Mouse (Mus musculus) CH12.LX (cell line): ENCODE measurements around the gene Npcd.

Source experiments
- CTCF ChIP-seq, 2 experiments: IDR thresholded peaks in 1 of 2; conservative IDR thresholded peaks in 1 of 2; 2 replicates each; pipeline ENCODE4 v1.5.1; 2011 to 2012; ENCODE audit warnings: low read depth in 2 of 2, low read length in 2 of 2, improper control_type of control experiment in 1 of 2, inconsistent platforms in 1 of 2, mild to moderate bottlenecking in 1 of 2, moderate library complexity in 1 of 2
- EP300 ChIP-seq: IDR thresholded peaks from 2 replicates; pipeline ENCODE4 v1.6.1; 2011; ENCODE audit warnings: low read length, improper control_type of control experiment
- GABPA ChIP-seq: IDR thresholded peaks from 2 replicates; pipeline ENCODE4 v1.6.1; 2012; ENCODE audit warnings: low read depth, low read length, improper control_type of control experiment, inconsistent platforms; ENCODE audit not compliant: insufficient replicate concordance
- KAT2A ChIP-seq: IDR thresholded peaks from 2 replicates; pipeline ENCODE4 v1.6.1; 2012; ENCODE audit warnings: low read length, improper control_type of control experiment, inconsistent platforms; ENCODE audit not compliant: insufficient replicate concordance
- MAZ ChIP-seq: IDR thresholded peaks from 2 replicates; pipeline ENCODE4 v1.6.1; 2012; ENCODE audit warnings: low read depth, mild to moderate bottlenecking, inconsistent platforms, low read length, improper control_type of control experiment, moderate library complexity
- MXI1 ChIP-seq: IDR thresholded peaks from 2 replicates; pipeline ENCODE4 v1.6.1; 2011; ENCODE audit warnings: mild to moderate bottlenecking, low read depth, low read length, improper control_type of control experiment
- POLR2A ChIP-seq: IDR thresholded peaks from 2 replicates; pipeline ENCODE4 v1.6.1; 2011; ENCODE audit warnings: low read depth, mild to moderate bottlenecking, improper control_type of control experiment, low read length
- ZMIZ1 ChIP-seq: IDR thresholded peaks from 2 replicates; pipeline ENCODE4 v1.6.1; 2012; ENCODE audit warnings: low read depth, mild to moderate bottlenecking, inconsistent platforms, low read length, improper control_type of control experiment

GRCm38 (mm10) chr15:79749162-79749561 lies 84.9 kb downstream of the Npcd start:
- no peak for TF ChIP-seq MAZ
- TF ChIP-seq EP300: no peak
- TF ChIP-seq CTCF (conservative IDR thresholded peaks at IDR 0.05 in 1 of 2, IDR thresholded peaks at IDR 0.05 in 1 of 2; ENCODE audit: low read depth in 2 of 2, low read length in 2 of 2): no peak
- no peak for TF ChIP-seq ZMIZ1
- TF ChIP-seq POLR2A: no peak
- no peak for TF ChIP-seq KAT2A
- no peak for TF ChIP-seq GABPA
- no peak for TF ChIP-seq MXI1
